Mouse (Mus musculus): ENCODE data around the gene Mrps25. TPM values are rescaled to one million over a fixed set of nuclear protein-coding genes. Genes with fewer than 3 reads are reported as not detected.

The Mrps25 gene
- 11.5 TPM for polyA plus RNA-seq (2015; fragmentation: Illumina TruSeq; extraction: RNeasy Lipid Tissue Mini Kit (QIAGEN cat#74804); ENCODE audit: insufficient read depth, low read depth, low replicate concordance)

DNA sequence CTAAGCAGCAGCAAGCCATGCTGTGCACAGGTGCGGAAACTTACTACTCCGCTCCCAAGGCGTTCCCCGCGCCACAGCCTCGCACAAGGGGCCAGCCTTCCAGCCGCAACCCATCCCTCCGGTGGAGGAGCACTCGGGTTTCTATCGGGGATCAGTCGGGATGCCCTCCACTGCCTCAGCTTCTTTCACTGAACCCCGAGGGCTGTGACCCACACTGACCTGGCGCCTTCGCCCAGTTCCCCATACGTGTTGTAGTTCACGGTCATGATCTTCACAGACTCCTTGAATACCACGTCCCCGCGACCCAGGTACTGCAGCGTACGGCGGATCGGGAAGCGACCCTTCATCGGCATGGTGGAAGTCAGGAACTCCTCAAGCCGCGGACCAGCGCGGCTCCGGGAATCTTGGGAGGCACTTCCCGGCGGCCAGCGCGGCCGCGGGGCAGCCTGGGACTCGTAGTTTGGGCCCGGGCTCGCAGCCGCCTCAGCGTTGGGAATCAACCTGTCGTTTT, at the start of gene Mrps25:
Gene Mrps25, minus strand, starts transcription at position 413 of the 511 bp plus-strand sequence.

DNA sequence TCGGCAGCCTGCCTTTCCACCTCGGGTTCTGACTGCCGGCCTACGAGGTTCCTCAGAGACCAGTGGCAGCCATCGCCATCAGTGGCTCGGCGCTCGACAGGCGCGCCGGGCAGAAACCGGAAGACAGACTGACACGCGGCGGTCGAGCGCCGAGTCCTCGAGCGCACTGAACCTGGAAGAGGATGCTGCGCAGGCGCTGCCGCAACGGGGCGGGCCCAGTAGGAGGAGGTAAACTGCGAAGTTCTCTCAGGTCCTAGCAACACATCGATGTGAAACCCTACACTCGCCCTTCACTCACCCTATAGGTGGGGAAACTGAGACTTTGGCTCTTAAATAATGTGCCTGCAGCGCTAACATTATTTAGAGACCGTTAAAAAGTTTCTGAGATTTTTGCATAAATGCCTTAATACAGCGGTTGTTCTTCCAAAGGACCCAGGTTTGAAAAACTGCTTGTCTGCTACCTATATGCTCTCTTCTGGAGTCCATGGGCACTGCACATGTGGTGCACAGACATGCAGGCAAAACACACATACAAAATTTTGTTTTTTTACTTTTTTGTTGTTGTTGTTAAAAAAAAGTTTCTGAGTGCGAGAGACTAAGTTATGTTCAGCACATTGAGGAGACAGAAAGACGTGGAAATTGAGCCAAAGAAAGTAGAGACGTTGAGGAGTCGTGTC, 31.1 kb upstream of the Mrps25 start, which contains the start of gene Rbsn:
Gene Rbsn, minus strand, starts transcription at position 153 of the 677 bp plus-strand sequence.

Other genes starting within 250 kb of the Mrps25 start
- 17.5 TPM for gene Fgd5, start 205.2 kb downstream of the Mrps25 start, polyA plus RNA-seq (2015; fragmentation: Illumina TruSeq; extraction: RNeasy Lipid Tissue Mini Kit (QIAGEN cat#74804); ENCODE audit: insufficient read depth, low read depth, low replicate concordance)
- 3.9 TPM for gene Nr2c2, start 92.6 kb downstream of the Mrps25 start, polyA plus RNA-seq (2015; fragmentation: Illumina TruSeq; extraction: RNeasy Lipid Tissue Mini Kit (QIAGEN cat#74804); ENCODE audit: insufficient read depth, low read depth, low replicate concordance)
- gene Rbsn, start 30.9 kb upstream of the Mrps25 start, polyA plus RNA-seq (2015; fragmentation: Illumina TruSeq; extraction: RNeasy Lipid Tissue Mini Kit (QIAGEN cat#74804); ENCODE audit: insufficient read depth, low read depth, low replicate concordance), result 3.5 TPM
- gene Trh, start 60.6 kb upstream of the Mrps25 start, polyA plus RNA-seq (2015; fragmentation: Illumina TruSeq; extraction: RNeasy Lipid Tissue Mini Kit (QIAGEN cat#74804); ENCODE audit: insufficient read depth, low read depth, low replicate concordance), result not detected

Measured in pancreas, adult 10 weeks (tissue).